Mouse (Mus musculus) megakaryocyte-erythroid progenitor cell, adult 5-6 weeks (primary cell): ENCODE data around the gene Ankrd7. TPM values are rescaled to one million over a fixed set of nuclear protein-coding genes. Genes with fewer than 3 reads are reported as not detected.

ENCODE experiments used
- total RNA-seq, 2 experiments: library from RNA; stranded (forward) in 1 of 2; stranded (reverse) in 1 of 2; fragments of 200-1000, 215-1000 nt in 1 of 2; fragments of >200 nt in 1 of 2; fragmentation: Nextera tagmentation in 1 of 2; gene quantifications; 2 replicates each; pipeline ENCODE4 v1.2.3; 2014 to 2017

The Ankrd7 gene
- total RNA-seq, 2 experiments from 2014 or later: not detected

Other genes starting within 250 kb of the Ankrd7 start
- gene Lsm8, start 17.7 kb upstream of the Ankrd7 start, total RNA-seq (2014; fragmentation: Nextera tagmentation): 107 and 131 TPM in 2 replicates
- gene Lsm8, start 17.7 kb upstream of the Ankrd7 start, total RNA-seq (2017): 120 and 173 TPM in 2 replicates